Mouse (Mus musculus) gastrocnemius, postnatal 25 days (tissue): Measurements from ENCODE around the gene Unc45b. TPM values are rescaled to one million over a fixed set of nuclear protein-coding genes. Genes with fewer than 3 reads are reported as not detected.

Experiments
- DNase-seq: peaks from one replicate; pipeline ENCODE4 v3.0.0; 2022
- long read RNA-seq, 2 experiments: library from polyadenylated mRNA; stranded (forward); transcript quantifications; one replicate each; pipeline ENCODE4 v2.0.0; 2021
- total RNA-seq, 2 experiments: library from RNA; stranded (reverse); gene quantifications; 1 replicate in 1 of 2; 2 replicates in 1 of 2; pipeline ENCODE4 v1.2.3; 2021

The Unc45b gene
- 100 to 1,000 TPM; 130 to 163 TPM for total RNA-seq
- long read RNA-seq, experiment 1, transcript Unc45b-201 (20 exons, 3,549 nt), result major isoform, 71 of 135 reads
- long read RNA-seq, experiment 1, partial matches to known transcripts, result 50 of 135 reads
- long read RNA-seq, experiment 1, other reads (novel, unspliced or antisense), result 13 of 135 reads
- long read RNA-seq, experiment 2, transcript Unc45b-201 (20 exons, 3,549 nt), result major isoform, 155 of 202 reads
- long read RNA-seq, experiment 2, partial matches to known transcripts, result 24 of 202 reads
- long read RNA-seq, experiment 2, other reads (novel, unspliced or antisense), result 23 of 202 reads

- no peak for DNase-seq
Measured at GRCm38 (mm10) chr11:82910250-82910649, at the start of gene Unc45b. Gene Unc45b, plus strand, starts transcription at chr11:82910550.

- DNase-seq, result no peak
Measured at GRCm38 (mm10) chr11:82860759-82861158, 49.6 kb upstream of the Unc45b start.

- DNase-seq, result no peak
Measured at GRCm38 (mm10) chr11:82861558-82861957, 48.8 kb upstream of the Unc45b start.

- DNase-seq, result no peak
Measured at GRCm38 (mm10) chr11:82862638-82863037, 47.7 kb upstream of the Unc45b start.

GRCm38 (mm10) chr11:82863059-82863458, 47.3 kb upstream of the Unc45b start:
- no peak for DNase-seq

GRCm38 (mm10) chr11:82863488-82863931, 46.8 kb upstream of the Unc45b start:
- no peak for DNase-seq

GRCm38 (mm10) chr11:82865957-82866356, 44.4 kb upstream of the Unc45b start:
- no peak for DNase-seq

GRCm38 (mm10) chr11:82866850-82867564, 43.3 kb upstream of the Unc45b start:
- DNase-seq, result no peak

GRCm38 (mm10) chr11:82867956-82868355, 42.4 kb upstream of the Unc45b start:
- DNase-seq, result no peak

GRCm38 (mm10) chr11:82869506-82870172, 40.7 kb upstream of the Unc45b start:
- DNase-seq, result peak; percentile 11

- peak; percentile 75 for DNase-seq
Measured at GRCm38 (mm10) chr11:82870173-82871030, 39.9 kb upstream of the Unc45b start.

- DNase-seq, result peak; percentile 92
Measured at GRCm38 (mm10) chr11:82871031-82871446, 39.3 kb upstream of the Unc45b start, which contains the start of gene Rffl. Gene Rffl, minus strand, starts transcription at chr11:82871210.

- DNase-seq, result no peak
Measured at GRCm38 (mm10) chr11:82874924-82875323, 35.4 kb upstream of the Unc45b start.

- DNase-seq, result no peak
Measured at GRCm38 (mm10) chr11:82875631-82876030, 34.7 kb upstream of the Unc45b start.

- DNase-seq, result no peak
Measured at GRCm38 (mm10) chr11:82877726-82878344, 32.5 kb upstream of the Unc45b start.

- DNase-seq, result no peak
Measured at GRCm38 (mm10) chr11:82883180-82883579, 27.2 kb upstream of the Unc45b start.

GRCm38 (mm10) chr11:82886559-82886958, 23.8 kb upstream of the Unc45b start:
- no peak for DNase-seq

GRCm38 (mm10) chr11:82888491-82888946, 21.8 kb upstream of the Unc45b start:
- DNase-seq, result no peak

GRCm38 (mm10) chr11:82889524-82890341, 20.6 kb upstream of the Unc45b start:
- DNase-seq, result no peak

- peak; percentile 89 for DNase-seq
Measured at GRCm38 (mm10) chr11:82890342-82890762, 20.0 kb upstream of the Unc45b start, which contains the start of gene Rad51d. Gene Rad51d, minus strand, starts transcription at chr11:82890614.
